In genomic region chr2:58456843-58457487, GRCm38 (mm10) we compare ENCODE assay signal across 20 mouse cellular contexts. TPM values are rescaled to one million over a fixed set of nuclear protein-coding genes. Genes with fewer than 3 reads are reported as not detected.
"Had no signal": no experiment of that assay in that cellular context is flagged by ENCODE, and none has a peak within 500 bp of the region (broad histone marks: within the 10 kb centered on the region; RNA-seq: fewer than 3 reads in every experiment).

No protein-coding gene starts in this region.

- H3K9ac ChIP-seq: limb, embryonic 12.5 days; liver, embryonic 15.5 days; midbrain, embryonic 15.5 days had no signal

- H3K27ac ChIP-seq: limb, embryonic 12.5 days; liver, embryonic 15.5 days; midbrain, embryonic 10.5 days; midbrain, embryonic 15.5 days had no signal

- ATAC-seq: lung, postnatal 0 days; midbrain, embryonic 15.5 days had no signal

- DNase-seq: kidney, adult 18-20 months; kidney, postnatal 14 days; liver; lung, adult 2 months; lung, postnatal 36 days; right cerebral cortex, adult 18-20 months; right cerebral cortex, postnatal 25 days; thymus, postnatal 36 days had no signal

- H3K4me1 ChIP-seq: limb, embryonic 12.5 days; liver, embryonic 15.5 days; midbrain, embryonic 10.5 days; midbrain, embryonic 15.5 days had no signal

- H3K4me3 ChIP-seq: limb, embryonic 12.5 days; liver, embryonic 15.5 days; midbrain, embryonic 10.5 days; midbrain, embryonic 15.5 days had no signal

- H3K9me3 ChIP-seq: limb, embryonic 12.5 days; liver, embryonic 15.5 days; midbrain, embryonic 10.5 days; midbrain, embryonic 15.5 days had no signal

- H3K4me2 ChIP-seq: limb, embryonic 12.5 days; liver, embryonic 15.5 days; midbrain, embryonic 15.5 days had no signal

- H3K27me3 ChIP-seq: limb, embryonic 12.5 days; liver, embryonic 15.5 days; midbrain, embryonic 15.5 days had no signal

RNA-seq across cellular contexts. Expression of gene Gm17409, which starts 13.0 kb away (rescaled TPM):
- total RNA-seq: left cerebral cortex, postnatal 36 days; megakaryocyte, adult 5-6 weeks had no signal
- polyA plus RNA-seq: kidney, embryonic 14.5 days; large intestine, adult 2 months; limb, embryonic 12.5 days; liver, embryonic 15.5 days; lung, adult 2 months; lung, postnatal 0 days; midbrain, embryonic 10.5 days; midbrain, embryonic 15.5 days; small intestine, adult 2 months; stomach, embryonic 16.5 days; thymus, postnatal 0 days had no signal
